Mouse (Mus musculus) kidney, adult 2 months (tissue): Measurements from ENCODE around the gene G2e3. TPM values are rescaled to one million over a fixed set of nuclear protein-coding genes. Genes with fewer than 3 reads are reported as not detected.

Experiments
- DNase-seq: peaks from one replicate; pipeline ENCODE4 v3.0.0; 2021
- H3K27ac ChIP-seq: fragments of 200-500 bp; 2 replicates; pipeline ENCODE4 v1.5.1; 2012; ENCODE audit warnings: low read depth, low read length, control low read depth, inconsistent platforms; ENCODE audit not compliant: insufficient read depth
- H3K27me3 ChIP-seq: fragments of 200-500 bp; replicated peaks from 2 replicates; pipeline ENCODE4 v1.6.1; 2012; ENCODE audit warnings: mild to moderate bottlenecking, moderate library complexity, low read length, inconsistent platforms; ENCODE audit not compliant: control insufficient read depth, insufficient read depth
- H3K36me3 ChIP-seq: fragments of 200-500 bp; 2 replicates; pipeline ENCODE4 v1.6.1; 2012; ENCODE audit warnings: mild to moderate bottlenecking, moderate library complexity, low read length, inconsistent platforms; ENCODE audit not compliant: control insufficient read depth, insufficient read depth
- H3K4me1 ChIP-seq: fragments of 200-500 bp; 2 replicates; pipeline ENCODE4 v1.6.1; 2011; ENCODE audit warnings: low read length; ENCODE audit not compliant: control insufficient read depth, insufficient read depth
- H3K4me3 ChIP-seq: fragments of 200-500 bp; 2 replicates; pipeline ENCODE4 v1.5.1; 2011; ENCODE audit warnings: mild to moderate bottlenecking, low read depth, low read length, control low read depth; ENCODE audit not compliant: insufficient read depth
- CTCF ChIP-seq: fragments of 200-500 bp; conservative IDR thresholded peaks from 2 replicates; pipeline ENCODE4 v1.5.1; 2011; ENCODE audit warnings: low read depth, mild to moderate bottlenecking, control low read depth, low read length, moderate library complexity, mixed read lengths; ENCODE audit not compliant: insufficient read depth, insufficient read length
- POLR2A ChIP-seq: fragments of 200-500 bp; IDR thresholded peaks from one replicate; pipeline ENCODE4 v1.6.1; 2011; ENCODE audit warnings: low read depth, low read length, control low read depth
- WGBS: fragments of 180-500 bp; shearing (Covaris S2); methylation state at CpG from one replicate; pipeline ENCODE4 v1.1.7; 2018; 5-methylcytosine and 5-hydroxymethylcytosine counted together
- polyA plus RNA-seq: library from polyadenylated mRNA; depleted of rRNA; stranded (reverse); fragments of >200 nt; gene quantifications from 2 replicates; pipeline ENCODE4 v1.2.3, GENCODE M21; 2012

The G2e3 gene
- polyA plus RNA-seq, 1 experiment = 1.2 TPM

DNA sequence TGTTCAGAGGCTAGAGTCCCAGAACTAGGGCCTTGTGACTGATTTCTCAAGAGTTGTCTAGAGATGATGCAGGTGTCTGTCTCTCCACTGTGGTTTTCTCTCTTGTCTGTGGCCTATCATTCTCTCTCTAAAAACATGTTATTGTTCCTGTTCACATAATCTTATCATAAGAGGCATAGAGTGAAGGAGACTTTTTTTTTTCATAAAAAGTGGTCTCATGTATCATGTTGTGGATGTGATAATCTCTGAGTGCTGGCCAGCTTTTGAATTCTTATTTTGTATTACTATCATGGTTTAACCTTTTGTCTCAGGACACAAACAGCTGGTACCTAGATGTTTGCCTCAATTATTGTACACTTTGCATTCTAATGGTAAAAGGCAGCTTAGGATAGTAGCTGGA, 13.4 kb downstream of the G2e3 start:
- no peak for DNase-seq
- no peaks in the 10 kb centered on the region; the same call in none of the 2 replicates for H3K36me3 ChIP-seq
- H3K27me3 ChIP-seq = no peaks in the 10 kb centered on the region
- no peak overlapping the region for H3K4me3 ChIP-seq
- H3K4me1 ChIP-seq = no peaks in the 10 kb centered on the region
- no peak for TF ChIP-seq CTCF
- TF ChIP-seq POLR2A = no peak
- H3K27ac ChIP-seq = no peak overlapping the region

DNA sequence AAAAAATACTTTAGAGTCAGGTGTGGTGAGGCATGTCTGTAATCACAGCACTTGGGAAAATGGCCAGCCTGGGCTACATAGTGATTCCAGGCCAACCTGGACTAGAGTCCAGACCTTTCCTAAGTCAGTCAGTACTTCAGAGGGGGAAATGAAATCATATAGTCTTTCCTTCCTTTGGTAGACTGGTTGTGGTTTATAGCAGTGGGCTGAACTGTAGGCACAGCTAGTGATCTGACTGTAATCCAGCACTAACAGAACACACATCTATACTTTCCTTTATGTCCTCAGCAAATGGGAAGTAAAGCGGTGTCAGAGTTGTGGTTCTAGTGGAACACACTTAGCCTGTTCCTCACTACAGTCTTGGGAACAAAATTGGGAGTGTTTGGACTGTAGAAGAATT, 15.0 kb downstream of the G2e3 start:
- Histone ChIP-seq H3K27ac (no peak overlapping the region), H3K4me1 (no peaks in the 10 kb centered on the region), H3K36me3 (no peaks in the 10 kb centered on the region; the same call in none of the 2 replicates), H3K27me3 (no peaks in the 10 kb centered on the region), H3K4me3 (no peak overlapping the region)
- DNase-seq = no peak
- TF ChIP-seq POLR2A (no peak), CTCF (no peak)
- WGBS = 98% methylated on average over 1 of the region's 1 CpGs

DNA sequence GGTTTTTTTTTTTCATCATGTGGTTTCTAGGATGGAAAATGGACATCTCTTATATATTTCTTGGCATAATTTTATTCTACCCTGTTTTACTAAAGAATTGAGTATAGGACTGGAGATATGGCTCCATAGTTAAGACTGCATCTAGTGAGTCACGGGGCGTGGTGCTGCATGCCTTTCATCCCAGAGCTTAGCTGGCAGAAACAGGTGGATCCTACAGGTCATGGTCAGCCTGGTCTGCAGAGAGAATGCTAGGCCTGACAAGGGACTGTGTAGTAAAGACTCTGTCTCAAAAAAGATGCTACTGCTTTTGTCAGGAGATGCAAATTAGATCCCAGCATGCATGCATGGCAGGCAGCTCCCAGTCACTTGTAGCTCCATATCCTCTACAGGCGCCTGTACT, 20.6 kb downstream of the G2e3 start:
- WGBS = 98% methylated on average over 3 of the region's 3 CpGs
- Histone ChIP-seq H3K4me1 (no peaks in the 10 kb centered on the region), H3K27me3 (no peaks in the 10 kb centered on the region), H3K4me3 (no peak overlapping the region), H3K36me3 (no peaks in the 10 kb centered on the region; the same call in none of the 2 replicates), H3K27ac (no peak overlapping the region)
- DNase-seq = no peak
- TF ChIP-seq CTCF = no peak

DNA sequence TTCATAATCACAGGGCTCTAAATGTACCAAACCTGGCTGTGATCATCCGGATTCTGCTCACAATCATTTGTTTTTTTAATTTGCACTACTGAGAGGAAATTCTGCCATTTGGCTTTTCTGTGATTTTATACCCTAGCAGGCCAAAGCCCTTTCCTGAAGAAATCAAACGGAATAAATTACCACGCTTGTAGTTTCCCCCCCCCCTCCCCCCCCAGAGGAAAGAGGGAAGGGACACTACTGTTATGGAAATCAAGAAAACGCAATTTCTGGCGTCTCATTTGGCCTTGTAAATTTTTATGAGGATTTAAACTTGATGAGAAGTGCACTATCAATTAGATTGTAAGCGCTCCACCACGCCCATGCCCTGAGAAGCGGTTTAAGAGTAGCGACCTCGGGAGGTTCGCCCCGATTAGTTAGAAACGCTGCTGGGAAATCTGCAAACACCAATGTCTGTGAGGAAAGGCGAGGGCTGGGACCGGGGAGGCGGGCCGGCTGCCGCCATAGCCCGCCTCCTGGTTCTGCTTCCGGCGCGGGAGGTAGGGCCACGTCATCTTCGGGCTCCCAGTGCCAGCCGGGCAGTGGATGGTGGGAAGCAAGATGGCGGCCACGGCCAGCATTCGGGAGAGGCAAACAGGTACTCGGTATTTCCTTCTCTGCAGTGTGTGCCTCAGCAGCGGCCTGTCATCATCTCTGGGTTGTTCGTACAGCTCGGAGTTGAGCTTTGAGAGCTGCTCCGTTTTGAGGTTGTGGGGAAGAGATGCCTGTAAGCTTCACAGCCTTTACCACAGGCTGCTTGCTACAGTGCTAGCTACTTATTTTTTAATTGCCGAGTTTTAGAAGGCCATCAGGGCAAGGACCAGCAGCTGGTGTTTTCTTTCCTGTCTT, 29.4 kb downstream of the G2e3 start, which contains the start of gene Scfd1:
Gene Scfd1 (plus strand): TSS at position 508 of the 885 bp plus-strand sequence.
- peaks cover 2% of the 10 kb centered on the region; the same call in 1 of the 2 replicates for H3K36me3 ChIP-seq
- no peaks in the 10 kb centered on the region for H3K4me1 ChIP-seq
- peak within 1 kb of the TSS; percentile 54 for H3K27ac ChIP-seq
- WGBS = 2% methylated on average over 34 of the region's 34 CpGs
- peak; percentile 97 for DNase-seq
- no peak for TF ChIP-seq CTCF
- TF ChIP-seq POLR2A = peak; percentile 73
- peak within 1 kb of the TSS; percentile 73 for H3K4me3 ChIP-seq
- no peaks in the 10 kb centered on the region for H3K27me3 ChIP-seq

DNA sequence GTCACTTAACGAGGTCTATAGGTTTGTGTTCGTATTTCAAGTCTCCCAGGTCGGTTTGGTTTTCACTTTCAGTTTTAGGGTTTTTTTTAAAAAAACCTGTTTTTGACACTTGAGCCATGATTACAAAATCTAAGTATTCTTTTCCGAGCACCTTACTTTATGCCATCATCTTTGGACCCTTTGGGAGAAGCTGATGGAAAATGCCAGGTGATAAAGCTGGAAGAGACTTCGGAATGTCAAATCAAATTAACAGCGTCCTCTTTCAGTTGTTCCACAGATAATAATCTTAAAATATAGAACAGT, 30.0 kb downstream of the G2e3 start:
- WGBS = 11% methylated on average over 6 of the region's 6 CpGs
- TF ChIP-seq CTCF (no peak), POLR2A (no peak)
- no peaks in the 10 kb centered on the region for H3K27me3 ChIP-seq
- peak overlapping the region; percentile 73 for H3K4me3 ChIP-seq
- peak overlapping the region; percentile 54; the same call in 1 of the 2 replicates for H3K27ac ChIP-seq
- no peak for DNase-seq
- H3K36me3 ChIP-seq = peaks cover 2% of the 10 kb centered on the region; the same call in 1 of the 2 replicates
- H3K4me1 ChIP-seq = no peaks in the 10 kb centered on the region

DNA sequence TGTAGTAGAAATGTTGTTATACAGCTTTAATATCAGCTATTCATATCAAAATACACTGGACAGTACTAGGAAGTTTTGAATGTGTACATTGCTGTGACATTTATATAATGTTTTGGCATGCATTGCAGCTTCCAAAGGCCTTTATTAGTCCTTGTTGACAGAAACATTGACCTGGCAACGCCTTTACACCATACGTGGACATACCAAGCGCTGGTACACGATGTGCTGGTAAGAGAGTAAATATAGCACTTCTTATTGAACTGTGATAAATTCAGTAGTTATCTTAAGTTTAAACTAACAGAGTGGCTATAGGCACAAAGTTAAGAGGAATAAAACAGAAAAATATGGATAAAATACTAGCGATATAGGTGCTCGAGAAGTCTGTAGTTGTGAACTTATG, 52.0 kb downstream of the G2e3 start:
- DNase-seq = no peak
- 97% methylated on average over 6 of the region's 6 CpGs for WGBS
- TF ChIP-seq CTCF = no peak
- TF ChIP-seq POLR2A = no peak
- H3K4me3 ChIP-seq = no peak overlapping the region
- peaks cover 1% of the 10 kb centered on the region for H3K36me3 ChIP-seq
- no peaks in the 10 kb centered on the region for H3K27me3 ChIP-seq
- H3K27ac ChIP-seq = no peak overlapping the region
- H3K4me1 ChIP-seq = no peaks in the 10 kb centered on the region

DNA sequence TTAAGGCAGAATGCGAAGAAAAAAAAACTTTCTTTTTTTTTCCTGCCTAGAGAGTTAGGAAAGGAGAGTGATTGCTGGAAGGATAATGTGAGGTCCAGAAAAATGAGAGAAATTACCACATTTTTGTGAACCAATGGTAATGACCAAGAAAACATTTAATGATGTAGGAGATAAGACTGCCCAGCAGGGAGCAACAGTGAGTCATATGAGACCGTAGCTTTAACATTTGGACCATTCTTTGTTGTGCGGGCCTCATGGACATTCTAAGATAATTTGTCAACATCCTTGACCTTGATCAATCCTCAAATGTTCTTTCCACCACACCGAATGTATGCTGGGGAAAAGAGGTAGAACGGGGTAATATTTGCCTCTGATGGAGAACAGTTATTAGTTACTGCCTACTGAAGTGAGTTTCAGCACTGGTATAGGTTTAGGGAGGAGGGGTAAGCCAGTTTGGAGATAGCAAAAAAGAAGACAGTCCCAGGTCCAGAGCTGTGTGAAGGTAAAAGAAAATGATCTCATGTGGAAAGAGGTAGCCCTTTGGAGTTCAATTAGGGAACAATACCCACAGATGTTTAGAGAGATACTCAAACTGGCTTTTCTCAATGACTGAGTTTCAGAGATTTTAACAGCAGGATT, 54.3 kb downstream of the G2e3 start:
- no peak overlapping the region for H3K27ac ChIP-seq
- 69% methylated on average over 5 of the region's 5 CpGs for WGBS
- peaks cover 1% of the 10 kb centered on the region; the same call in 1 of the 2 replicates for H3K36me3 ChIP-seq
- no peak overlapping the region for H3K4me3 ChIP-seq
- TF ChIP-seq POLR2A = no peak
- 0 out of 2 replicates have a peak, but pooled peaks have one; percentile 7 for TF ChIP-seq CTCF
- H3K4me1 ChIP-seq = no peaks in the 10 kb centered on the region
- no peaks in the 10 kb centered on the region for H3K27me3 ChIP-seq
- peak; percentile 6 for DNase-seq
